Mouse (Mus musculus) small intestine, adult 2 months (tissue): ENCODE measurements around the gene Irf6.

Source experiments
- CTCF ChIP-seq: fragments of 200-500 bp; IDR thresholded peaks from 2 replicates; pipeline ENCODE4 v1.5.1; 2012; ENCODE audit warnings: low read depth, mild to moderate bottlenecking, control low read depth, inconsistent platforms, low read length, moderate library complexity, mixed read lengths; ENCODE audit not compliant: insufficient replicate concordance, insufficient read length; ENCODE audit errors: extremely low read depth
- POLR2A ChIP-seq: fragments of 200-500 bp; IDR thresholded peaks from 2 replicates; pipeline ENCODE4 v1.6.1; 2012; ENCODE audit warnings: low read depth, mild to moderate bottlenecking, control low read depth, inconsistent platforms, low read length, moderate library complexity

- TF ChIP-seq CTCF = no peak
- no peak for TF ChIP-seq POLR2A
These were observed 16.9 kb downstream of the Irf6 start for GRCm38 (mm10) chr1:193169856-193170255.
